Mouse (Mus musculus): Measurements from ENCODE around the gene 6330409D20Rik. TPM values are rescaled to one million over a fixed set of nuclear protein-coding genes. Genes with fewer than 3 reads are reported as not detected.

6330409D20Rik gene
- not detected for polyA plus RNA-seq (2014; fragmentation: Illumina TruSeq; extraction: RNeasy Lipid Tissue Mini Kit (QIAGEN cat#74804); ENCODE audit: low replicate concordance)

GRCm38 (mm10) chr2:32740916-32741272 lies at the start of gene 6330409D20Rik:
6330409D20Rik (minus strand) TSS chr2:32741016.

GRCm38 (mm10) chr2:32784048-32784681 lies 43.3 kb upstream of the 6330409D20Rik start, which contains the start of gene Cfap157:
Cfap157 (minus strand) TSS chr2:32784428.

GRCm38 (mm10) chr2:32775359-32776074 lies 34.7 kb upstream of the 6330409D20Rik start, which contains the start of the genes Ttc16 and Ptrh1:
Ttc16 (minus strand) TSS chr2:32775633.
Ptrh1 (plus strand) TSS chr2:32775786.

GRCm38 (mm10) chr2:32757056-32757845 lies 16.4 kb upstream of the 6330409D20Rik start, which contains the start of gene Tor2a:
Tor2a (plus strand) TSS chr2:32757234.

GRCm38 (mm10) chr2:32720681-32721229 lies 20.1 kb downstream of the 6330409D20Rik start, which contains the start of gene Sh2d3c:
Sh2d3c (plus strand) TSS chr2:32721055.

GRCm38 (mm10) chr2:32712934-32713817 lies 27.6 kb downstream of the 6330409D20Rik start, which contains the start of gene Cdk9:
Cdk9 (minus strand) TSS chr2:32713076.

GRCm38 (mm10) chr2:32704021-32704421 lies 36.8 kb downstream of the 6330409D20Rik start, which contains the start of gene Fpgs:
Fpgs (minus strand) TSS chr2:32704145.

Other genes with a start within 250 kb of the 6330409D20Rik start
- 15.2 TPM for gene Fam102a, start 205.7 kb downstream of the 6330409D20Rik start, polyA plus RNA-seq (2014; fragmentation: Illumina TruSeq; extraction: RNeasy Lipid Tissue Mini Kit (QIAGEN cat#74804); ENCODE audit: low replicate concordance)
- gene Dpm2, start 170.2 kb downstream of the 6330409D20Rik start, polyA plus RNA-seq (2014; fragmentation: Illumina TruSeq; extraction: RNeasy Lipid Tissue Mini Kit (QIAGEN cat#74804); ENCODE audit: low replicate concordance): 2.4 TPM
- gene Pip5kl1, start 166.2 kb downstream of the 6330409D20Rik start, polyA plus RNA-seq (2014; fragmentation: Illumina TruSeq; extraction: RNeasy Lipid Tissue Mini Kit (QIAGEN cat#74804); ENCODE audit: low replicate concordance): not detected
- gene 9430097D07Rik, start 165.3 kb downstream of the 6330409D20Rik start, polyA plus RNA-seq (2014; fragmentation: Illumina TruSeq; extraction: RNeasy Lipid Tissue Mini Kit (QIAGEN cat#74804); ENCODE audit: low replicate concordance): not detected
- gene St6galnac4, start 153.9 kb downstream of the 6330409D20Rik start, polyA plus RNA-seq (2014; fragmentation: Illumina TruSeq; extraction: RNeasy Lipid Tissue Mini Kit (QIAGEN cat#74804); ENCODE audit: low replicate concordance): 0.59 TPM
- gene St6galnac6, start 141.3 kb downstream of the 6330409D20Rik start, polyA plus RNA-seq (2014; fragmentation: Illumina TruSeq; extraction: RNeasy Lipid Tissue Mini Kit (QIAGEN cat#74804); ENCODE audit: low replicate concordance): 0.30 TPM
- gene Ak1, start 119.3 kb downstream of the 6330409D20Rik start, polyA plus RNA-seq (2014; fragmentation: Illumina TruSeq; extraction: RNeasy Lipid Tissue Mini Kit (QIAGEN cat#74804); ENCODE audit: low replicate concordance): 0.33 TPM
- 0.11 TPM for gene Eng, start 94.4 kb downstream of the 6330409D20Rik start, polyA plus RNA-seq (2014; fragmentation: Illumina TruSeq; extraction: RNeasy Lipid Tissue Mini Kit (QIAGEN cat#74804); ENCODE audit: low replicate concordance)
- gene Fpgs, start 36.9 kb downstream of the 6330409D20Rik start, polyA plus RNA-seq (2014; fragmentation: Illumina TruSeq; extraction: RNeasy Lipid Tissue Mini Kit (QIAGEN cat#74804); ENCODE audit: low replicate concordance): not detected
- gene Cdk9, start 27.9 kb downstream of the 6330409D20Rik start, polyA plus RNA-seq (2014; fragmentation: Illumina TruSeq; extraction: RNeasy Lipid Tissue Mini Kit (QIAGEN cat#74804); ENCODE audit: low replicate concordance): 31.9 TPM
- gene Sh2d3c, start 20.0 kb downstream of the 6330409D20Rik start, polyA plus RNA-seq (2014; fragmentation: Illumina TruSeq; extraction: RNeasy Lipid Tissue Mini Kit (QIAGEN cat#74804); ENCODE audit: low replicate concordance): 0.19 TPM
- gene Tor2a, start 16.2 kb upstream of the 6330409D20Rik start, polyA plus RNA-seq (2014; fragmentation: Illumina TruSeq; extraction: RNeasy Lipid Tissue Mini Kit (QIAGEN cat#74804); ENCODE audit: low replicate concordance): 1.3 TPM
- gene Ttc16, start 34.6 kb upstream of the 6330409D20Rik start, polyA plus RNA-seq (2014; fragmentation: Illumina TruSeq; extraction: RNeasy Lipid Tissue Mini Kit (QIAGEN cat#74804); ENCODE audit: low replicate concordance): 0.41 TPM
- gene Ptrh1, start 34.8 kb upstream of the 6330409D20Rik start, polyA plus RNA-seq (2014; fragmentation: Illumina TruSeq; extraction: RNeasy Lipid Tissue Mini Kit (QIAGEN cat#74804); ENCODE audit: low replicate concordance): 0.82 TPM
- gene Cfap157, start 43.4 kb upstream of the 6330409D20Rik start, polyA plus RNA-seq (2014; fragmentation: Illumina TruSeq; extraction: RNeasy Lipid Tissue Mini Kit (QIAGEN cat#74804); ENCODE audit: low replicate concordance): not detected
- 2.4 TPM for gene Stxbp1, start 106.2 kb upstream of the 6330409D20Rik start, polyA plus RNA-seq (2014; fragmentation: Illumina TruSeq; extraction: RNeasy Lipid Tissue Mini Kit (QIAGEN cat#74804); ENCODE audit: low replicate concordance)
- 0.15 TPM for gene Fam129b, start 135.1 kb upstream of the 6330409D20Rik start, polyA plus RNA-seq (2014; fragmentation: Illumina TruSeq; extraction: RNeasy Lipid Tissue Mini Kit (QIAGEN cat#74804); ENCODE audit: low replicate concordance)
- gene Rpl12, start 220.5 kb upstream of the 6330409D20Rik start, polyA plus RNA-seq (2014; fragmentation: Illumina TruSeq; extraction: RNeasy Lipid Tissue Mini Kit (QIAGEN cat#74804); ENCODE audit: low replicate concordance): 102 TPM
- 2.8 TPM for gene Lrsam1, start 220.6 kb upstream of the 6330409D20Rik start, polyA plus RNA-seq (2014; fragmentation: Illumina TruSeq; extraction: RNeasy Lipid Tissue Mini Kit (QIAGEN cat#74804); ENCODE audit: low replicate concordance)
- not detected for gene Slc2a8, start 241.1 kb upstream of the 6330409D20Rik start, polyA plus RNA-seq (2014; fragmentation: Illumina TruSeq; extraction: RNeasy Lipid Tissue Mini Kit (QIAGEN cat#74804); ENCODE audit: low replicate concordance)